Mouse (Mus musculus) embryo, embryonic 11.5 days (tissue): ENCODE data around the gene Gli1.

Source experiments
- DNase-seq: peaks from one replicate; pipeline ENCODE4 v3.0.0-alpha.2; 2012; ENCODE audit warnings: low read depth, low spot score

The Gli1 gene

GRCm38 (mm10) chr10:127346173-127346572, 4.4 kb upstream of the Gli1 start:
- no peak for DNase-seq

DNA sequence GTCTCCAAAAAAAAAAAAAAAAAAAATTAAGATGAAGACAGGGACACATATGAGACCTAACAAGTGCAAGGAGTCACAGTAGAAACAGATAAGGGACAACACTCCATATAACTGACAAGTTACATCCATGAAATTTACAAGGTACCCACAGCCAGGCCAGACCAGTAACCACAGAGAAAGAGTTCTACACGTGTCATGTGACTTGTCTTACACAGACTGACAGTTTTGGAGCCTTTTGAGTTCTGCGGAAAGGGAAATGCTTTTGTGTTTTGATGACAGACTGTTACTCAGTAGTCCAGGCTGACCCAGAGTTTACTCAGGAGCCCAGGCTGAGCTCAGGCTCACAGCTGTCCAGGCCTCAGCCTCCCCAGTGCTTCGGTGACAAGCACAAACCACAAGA, 1.3 kb upstream of the Gli1 start:
- no peak for DNase-seq

- no peak for DNase-seq
These were observed 449 bp downstream of the Gli1 start for GRCm38 (mm10) chr10:127341360-127341690.

DNA sequence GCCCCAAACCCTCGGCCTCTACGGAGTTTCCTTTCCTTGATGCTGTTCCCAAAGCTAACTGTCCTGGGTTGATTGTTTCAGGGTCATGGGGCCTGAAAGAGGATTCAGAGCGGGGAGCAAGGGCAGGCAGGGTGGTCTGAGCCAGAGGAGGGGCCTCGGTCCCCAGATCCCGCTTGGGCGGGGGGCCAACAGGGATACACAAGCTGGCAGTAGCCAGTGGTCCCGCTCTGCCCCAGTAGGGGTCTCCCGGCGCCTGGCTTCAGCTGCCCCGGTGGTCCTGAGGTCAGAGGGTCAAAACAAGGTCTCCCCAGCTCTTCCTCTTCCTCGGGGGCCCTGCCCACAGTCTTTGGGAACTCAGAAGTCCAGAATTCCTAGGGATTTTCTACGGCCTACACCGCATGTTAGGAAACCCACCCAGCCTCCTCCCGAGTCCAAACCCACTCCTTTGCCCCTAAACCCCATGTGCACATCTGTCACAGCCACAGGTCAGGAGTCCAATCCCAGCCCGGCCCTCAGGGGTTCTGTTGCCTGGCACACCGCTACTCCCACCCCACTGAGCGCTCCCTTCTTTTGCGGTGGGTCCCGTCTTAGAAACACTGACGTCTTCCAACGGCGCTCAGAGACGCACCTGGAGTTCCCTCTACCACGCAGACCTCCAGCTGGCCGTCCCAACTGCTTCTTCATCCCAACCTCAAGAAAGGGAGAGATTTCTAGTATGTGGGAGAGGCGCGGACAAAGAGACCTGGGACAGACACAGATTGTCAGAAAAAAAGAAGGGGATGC, 1.0 kb downstream of the Gli1 start:
- DNase-seq = no peak

GRCm38 (mm10) chr10:127339683-127340576, 1.8 kb downstream of the Gli1 start:
- DNase-seq = no peak

- DNase-seq = peak; percentile 83
These were observed 2.7 kb downstream of the Gli1 start for GRCm38 (mm10) chr10:127338930-127339682.

- DNase-seq = no peak
These were observed 4.2 kb downstream of the Gli1 start for GRCm38 (mm10) chr10:127337536-127338099.

GRCm38 (mm10) chr10:127336952-127337351, 4.8 kb downstream of the Gli1 start:
- no peak for DNase-seq

DNA sequence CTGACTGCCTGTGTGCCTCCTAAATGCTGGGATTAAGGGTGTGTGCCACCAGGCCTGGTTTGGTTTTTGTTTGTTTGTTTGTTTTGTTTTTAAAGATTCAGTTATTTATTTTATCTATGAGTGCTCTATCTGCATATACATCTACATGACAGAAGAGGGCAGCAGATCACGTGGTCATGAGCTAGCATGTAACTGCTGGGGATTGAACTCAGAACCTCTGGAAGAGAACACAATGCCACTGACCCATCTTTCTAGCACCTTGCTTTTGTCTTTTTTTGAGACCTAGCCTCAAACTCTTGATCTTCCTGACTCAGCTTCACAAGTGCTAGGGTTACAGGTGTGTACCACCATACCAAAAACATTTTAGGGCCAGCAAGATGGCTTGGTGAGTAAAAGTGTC, 6.5 kb downstream of the Gli1 start:
- DNase-seq = no peak

GRCm38 (mm10) chr10:127333152-127333551, 8.6 kb downstream of the Gli1 start:
- no peak for DNase-seq

GRCm38 (mm10) chr10:127332211-127332874, 9.4 kb downstream of the Gli1 start:
- no peak for DNase-seq

DNA sequence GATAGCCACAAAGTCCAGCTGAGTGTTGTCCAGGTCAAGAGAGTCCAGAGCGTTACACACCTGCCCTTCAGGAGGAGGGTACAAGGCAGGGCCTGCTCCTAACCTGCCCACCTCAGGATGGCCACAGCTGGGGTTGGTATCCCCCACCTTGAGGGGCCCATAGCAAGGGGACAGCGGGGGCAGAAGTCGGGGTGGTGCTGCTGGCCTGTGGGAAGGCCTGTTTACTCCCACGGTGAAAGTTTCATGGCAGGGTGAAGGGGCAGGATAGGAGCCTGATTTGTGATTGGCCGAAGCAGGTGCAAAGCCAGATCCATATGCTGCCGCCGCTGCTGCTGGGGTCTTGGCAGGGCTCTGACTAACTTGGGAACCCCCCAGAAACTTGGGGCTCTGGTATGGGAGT, 11.6 kb downstream of the Gli1 start:
- DNase-seq = no peak

GRCm38 (mm10) chr10:127327461-127328145, 14.2 kb downstream of the Gli1 start:
- DNase-seq = no peak

DNA sequence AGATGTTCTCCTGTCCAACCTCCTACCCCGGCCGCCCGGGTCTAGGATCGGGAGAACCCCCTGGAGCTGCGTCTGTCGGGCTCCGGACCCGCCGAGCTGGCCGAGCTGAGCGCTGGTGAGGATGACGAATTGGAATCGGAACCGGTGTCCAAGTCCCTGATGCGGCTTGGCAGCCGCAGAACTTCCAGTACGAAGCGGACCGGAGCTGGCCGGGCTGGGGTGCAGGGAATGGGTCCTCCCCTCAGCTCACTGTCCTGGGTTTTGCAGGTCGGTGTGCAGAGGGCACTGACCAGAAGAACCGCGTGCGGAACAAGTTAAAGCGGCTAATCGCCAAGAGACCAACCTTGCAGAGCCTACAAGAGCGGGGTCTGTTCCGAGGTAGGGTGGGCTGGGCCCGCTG, 14.9 kb downstream of the Gli1 start:
- DNase-seq = no peak

DNA sequence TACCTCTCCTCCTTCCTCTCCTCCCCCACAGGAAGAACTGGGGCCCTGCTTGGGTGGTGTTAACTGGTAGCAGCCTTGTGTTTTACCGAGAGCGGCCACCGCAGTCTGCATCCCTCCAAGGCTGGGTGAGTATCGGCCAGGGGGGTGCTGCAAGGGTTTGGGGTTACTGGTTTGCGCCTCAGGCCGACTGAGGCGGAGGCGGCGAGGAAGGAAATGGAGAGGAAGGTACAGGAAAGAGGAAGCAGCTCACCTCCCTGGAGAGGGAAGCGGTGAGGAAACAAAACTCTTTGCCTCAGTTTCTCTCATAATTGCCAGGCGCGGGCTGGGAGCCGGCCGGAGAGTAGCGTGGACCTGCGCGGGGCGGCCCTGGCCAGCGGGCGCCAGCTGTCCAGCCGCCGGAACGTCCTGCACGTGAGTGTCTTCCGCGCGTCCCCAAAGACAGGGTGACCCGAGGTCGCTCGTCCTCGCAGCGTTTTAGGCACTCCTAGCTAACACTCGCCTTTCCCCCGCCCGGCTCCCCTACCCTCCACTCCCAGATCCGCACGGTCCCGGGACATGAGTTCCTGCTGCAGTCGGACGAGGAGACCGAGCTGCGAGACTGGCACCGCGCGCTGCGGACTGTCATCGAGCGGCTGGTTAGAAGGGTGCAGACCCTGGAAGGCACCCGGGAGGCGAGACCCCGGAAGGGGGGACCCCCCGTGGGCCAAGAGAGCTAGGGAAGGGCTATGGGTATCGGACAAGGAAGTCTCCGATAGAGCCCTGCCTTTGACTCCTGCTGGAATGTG, 15.6 kb downstream of the Gli1 start:
- no peak for DNase-seq

DNA sequence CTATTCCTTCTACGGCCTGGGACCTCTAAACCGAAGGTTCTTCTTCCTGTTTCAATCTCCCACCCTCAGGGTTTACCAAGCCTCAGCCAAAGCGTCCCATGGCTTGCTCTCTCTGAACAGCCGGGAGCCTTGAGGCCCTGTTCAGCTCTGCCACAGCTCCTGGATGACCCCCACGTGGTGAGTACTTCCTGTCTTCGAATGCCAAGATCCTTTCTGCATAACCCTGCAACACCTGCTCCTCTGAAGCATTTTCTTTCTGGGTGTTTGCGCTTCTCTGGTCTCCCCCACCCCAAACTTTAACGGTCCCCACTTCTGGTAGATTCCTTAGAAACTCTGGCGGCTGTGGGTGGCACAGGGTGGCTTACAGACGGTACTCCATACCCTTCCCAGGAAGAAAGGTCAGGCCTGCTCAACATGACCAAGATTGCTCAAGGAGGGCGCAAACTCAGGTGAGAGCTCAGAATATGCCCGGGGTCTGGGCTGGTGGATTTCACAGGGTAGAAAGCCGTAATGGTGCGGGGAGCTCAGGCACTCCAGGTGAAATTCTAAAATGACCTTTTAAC, 16.2 kb downstream of the Gli1 start:
- no peak for DNase-seq

DNA sequence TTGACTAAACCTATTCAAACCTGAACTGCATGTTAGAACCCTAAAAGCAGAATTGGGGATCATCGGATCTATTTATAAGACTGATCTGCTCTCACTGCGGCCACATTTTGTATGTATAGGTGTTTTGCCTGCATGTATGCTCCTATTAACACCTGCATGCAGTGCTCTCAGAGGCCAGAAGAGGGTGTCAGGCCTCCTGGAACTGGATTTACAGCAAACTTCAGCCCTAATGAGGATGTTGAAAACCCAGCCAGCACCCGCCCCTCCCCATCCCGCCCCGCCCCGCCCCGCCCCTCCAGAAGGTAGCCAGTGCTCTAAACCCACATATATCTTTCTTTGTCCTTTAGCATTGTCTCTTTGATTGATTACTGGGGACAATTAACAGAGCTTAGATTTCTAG, 17.3 kb downstream of the Gli1 start:
- no peak for DNase-seq

- DNase-seq = no peak
These were observed 18.5 kb downstream of the Gli1 start for GRCm38 (mm10) chr10:127323131-127323855.

GRCm38 (mm10) chr10:127322669-127323068, 19.1 kb downstream of the Gli1 start:
- DNase-seq = no peak
